Mouse (Mus musculus) thymus, postnatal 4 days (tissue): ENCODE measurements at regions not wholly inside any gene's neighbourhood (a gene's known extent, or its start where the extent isn't known, plus 50 kb on each side); places are given as distances from the start of the nearest gene placed in this dataset.

Experiments
- DNase-seq: peaks from one replicate; pipeline ENCODE4 v3.0.0; 2021

- DNase-seq = no peak
These were observed 60.7 kb upstream of the Gm47985 start for GRCm38 (mm10) chr1:151121686-151122085.

GRCm38 (mm10) chr1:151123964-151124363 lies 58.4 kb upstream of the Gm47985 start:
- DNase-seq = no peak

GRCm38 (mm10) chr1:151125028-151125659 lies 57.2 kb upstream of the Gm47985 start:
- no peak for DNase-seq

GRCm38 (mm10) chr1:151125764-151126485 lies 56.4 kb upstream of the Gm47985 start:
- no peak for DNase-seq

- DNase-seq = no peak
These were observed 55.6 kb upstream of the Gm47985 start for GRCm38 (mm10) chr1:151126756-151127155.

GRCm38 (mm10) chr1:151128005-151128404 lies 54.3 kb upstream of the Gm47985 start:
- no peak for DNase-seq

GRCm38 (mm10) chr1:151128955-151129354 lies 53.4 kb upstream of the Gm47985 start:
- no peak for DNase-seq

- no peak for DNase-seq
These were observed 52.3 kb upstream of the Gm47985 start for GRCm38 (mm10) chr1:151130036-151130435.

GRCm38 (mm10) chr1:151130845-151131626 lies 51.3 kb upstream of the Gm47985 start:
- no peak for DNase-seq

GRCm38 (mm10) chr1:151131627-151132284 lies 50.6 kb upstream of the Gm47985 start:
- no peak for DNase-seq
